Mouse (Mus musculus) brain, embryonic 14.5 days (tissue): ENCODE measurements around the gene Nol4l.

Experiments
- CTCF ChIP-seq: fragments of 200-500 bp; IDR thresholded peaks from 2 replicates; pipeline ENCODE4 v1.5.1; 2012; ENCODE audit warnings: inconsistent platforms, mild to moderate bottlenecking, moderate library complexity, borderline replicate concordance; ENCODE audit not compliant: insufficient read depth, insufficient read length; ENCODE audit errors: extremely low read depth
- POLR2A ChIP-seq: fragments of 200-500 bp; IDR thresholded peaks from 2 replicates; pipeline ENCODE4 v1.6.1; 2012; ENCODE audit warnings: mild to moderate bottlenecking, inconsistent platforms, borderline replicate concordance; ENCODE audit not compliant: poor library complexity, insufficient read depth, insufficient read length, severe bottlenecking; ENCODE audit errors: extremely low read depth

GRCm38 (mm10) chr2:153548221-153548923 is 18.6 kb upstream of the Nol4l start:
- TF ChIP-seq POLR2A: no peak
- no peak for TF ChIP-seq CTCF
